Mouse (Mus musculus) limb, embryonic 14.5 days (tissue): ENCODE data around the gene Cnr1. TPM values are rescaled to one million over a fixed set of nuclear protein-coding genes. Genes with fewer than 3 reads are reported as not detected.
A peak's percentile ranks its signal among the peaks of the same experiment; 100 is the strongest.

Source experiments
- ATAC-seq: fragments of 200-750 bp; cut with Nextera tagmentation; 2 replicates; pipeline ENCODE4 v1.8.0; 2017; ENCODE audit warnings: low read depth, moderate number of reproducible peaks, moderate TSS enrichment; ENCODE audit not compliant: low FRiP score
- DNase-seq: peaks from one replicate; pipeline ENCODE4 v3.0.0-alpha.2; 2015; ENCODE audit warnings: low spot score
- H3K27ac ChIP-seq: fragments of 300-500 bp; sonication (generic); replicated peaks from 2 replicates; pipeline ENCODE4 v1.5.1; 2014; ENCODE audit warnings: low read depth, mild to moderate bottlenecking, low read length, moderate library complexity, mixed read lengths
- H3K27me3 ChIP-seq: fragments of 300-500 bp; sonication (generic); 2 replicates; pipeline ENCODE4 v1.6.1; 2014; ENCODE audit warnings: low read length, mixed read lengths; ENCODE audit not compliant: control insufficient read depth, insufficient read depth
- H3K36me3 ChIP-seq: fragments of 300-500 bp; sonication (generic); 2 replicates; pipeline ENCODE4 v1.6.1; 2014; ENCODE audit warnings: mild to moderate bottlenecking, low read length, moderate library complexity, mixed read lengths; ENCODE audit not compliant: control insufficient read depth, insufficient read depth
- H3K4me1 ChIP-seq: fragments of 300-500 bp; sonication (generic); 2 replicates; pipeline ENCODE4 v1.6.1; 2014; ENCODE audit warnings: antibody characterized with exemption, low read length, mixed read lengths; ENCODE audit not compliant: control insufficient read depth, insufficient read depth
- H3K4me2 ChIP-seq: fragments of 300-500 bp; sonication (generic); replicated peaks from 2 replicates; pipeline ENCODE4 v1.6.1; 2014; ENCODE audit warnings: low read depth, mild to moderate bottlenecking, low read length, moderate library complexity; ENCODE audit not compliant: severe bottlenecking
- H3K4me3 ChIP-seq: fragments of 300-500 bp; sonication (generic); replicated peaks from 2 replicates; pipeline ENCODE4 v1.5.1; 2014; ENCODE audit warnings: low read length
- H3K9ac ChIP-seq: fragments of 300-500 bp; sonication (generic); 2 replicates; pipeline ENCODE4 v1.6.1; 2014; ENCODE audit warnings: mild to moderate bottlenecking, low read depth, low read length, moderate library complexity; ENCODE audit not compliant: severe bottlenecking
- H3K9me3 ChIP-seq: fragments of 300-500 bp; sonication (generic); 2 replicates; pipeline ENCODE4 v1.6.1; 2016; ENCODE audit warnings: low read length; ENCODE audit not compliant: control insufficient read depth
- POLR2A ChIP-seq: fragments of 200-500 bp; IDR thresholded peaks from 2 replicates; pipeline ENCODE4 v1.8.0; 2012; ENCODE audit warnings: inconsistent platforms, mild to moderate bottlenecking, moderate library complexity, borderline replicate concordance; ENCODE audit not compliant: insufficient read depth, insufficient read length; ENCODE audit errors: extremely low read depth
- WGBS: fragments of 180-500 bp; shearing (Covaris S2); extraction: QIAGEN DNeasy Blood & Tissue Kit; methylation state at CpG from one replicate; pipeline ENCODE4 v1.1.7; 2014; 5-methylcytosine and 5-hydroxymethylcytosine counted together
- polyA plus RNA-seq, 2 experiments: library from polyadenylated mRNA; depleted of rRNA in 1 of 2; stranded (reverse) in 1 of 2; unstranded in 1 of 2; fragments of >200 nt; fragmentation: Nextera tagmentation in 1 of 2; extraction: Ambion mirVana in 1 of 2; gene quantifications; 2 replicates each; pipeline versions ENCODE4 v1.2.1 to v1.2.3; 2012 to 2014

Gene Cnr1
- polyA plus RNA-seq, 2 experiments = 3.4 to 5.3 TPM

DNA sequence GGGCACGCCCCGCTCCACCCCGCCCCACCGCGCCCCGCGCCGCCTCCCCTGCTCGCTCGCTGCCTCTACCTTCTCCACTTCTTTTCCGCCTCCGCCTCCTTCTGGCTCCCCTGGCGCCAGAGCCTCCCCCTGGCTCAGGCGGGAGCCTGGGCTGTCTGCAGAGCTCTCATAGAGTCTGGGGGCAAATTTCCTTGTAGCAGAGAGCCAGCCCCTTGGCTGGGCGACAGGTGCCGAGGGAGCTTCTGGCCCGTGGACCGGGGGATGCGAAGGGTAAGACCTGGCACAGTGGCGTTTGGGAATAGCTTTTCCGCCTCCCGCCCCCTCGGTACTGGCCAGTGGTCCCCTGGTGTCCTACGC lies 474 bp downstream of the Cnr1 start:
- ATAC-seq = peak; percentile 60
- H3K4me3 ChIP-seq = peak overlapping the region; percentile 65
- no peaks in the 10 kb centered on the region for H3K9me3 ChIP-seq
- H3K9ac ChIP-seq = peak overlapping the region; percentile 75
- peak; percentile 46 for DNase-seq
- WGBS = 5% methylated on average over 12 of the region's 24 CpGs
- H3K4me2 ChIP-seq = peak overlapping the region; percentile 97
- H3K27ac ChIP-seq = peak overlapping the region; percentile 65
- H3K36me3 ChIP-seq = no peaks in the 10 kb centered on the region
- H3K27me3 ChIP-seq = peaks cover 10% of the 10 kb centered on the region
- TF ChIP-seq POLR2A = no peak
- no peaks in the 10 kb centered on the region for H3K4me1 ChIP-seq

DNA sequence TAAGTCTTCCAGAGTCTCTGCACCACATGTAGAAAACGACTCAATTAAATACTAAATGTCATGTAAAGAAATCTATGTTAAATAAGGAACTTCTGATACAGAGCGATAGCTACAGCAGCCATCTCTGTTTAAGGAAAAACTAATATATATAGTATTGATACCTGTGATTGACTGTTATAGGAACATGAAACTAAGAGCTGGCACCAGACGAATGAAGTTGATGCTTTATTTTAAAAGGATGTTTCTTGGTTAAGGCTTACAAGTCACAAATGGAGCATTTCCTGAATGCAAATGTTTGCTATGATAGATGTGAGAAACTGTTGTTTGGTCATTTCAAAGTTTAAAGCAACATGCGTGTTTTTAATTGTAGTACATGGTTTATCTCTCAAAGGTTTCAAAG lies 1.1 kb downstream of the Cnr1 start:
- no peak for DNase-seq
- no peaks in the 10 kb centered on the region for H3K4me1 ChIP-seq
- H3K9me3 ChIP-seq = no peaks in the 10 kb centered on the region
- ATAC-seq = no peak
- peaks cover 10% of the 10 kb centered on the region for H3K27me3 ChIP-seq
- 46% methylated on average over 4 of the region's 4 CpGs for WGBS
- H3K36me3 ChIP-seq = no peaks in the 10 kb centered on the region
- H3K9ac ChIP-seq = 0 out of 2 replicates have a peak overlapping the region, but pooled peaks have one; percentile 75
- peak overlapping the region; percentile 65 for H3K4me3 ChIP-seq
- H3K4me2 ChIP-seq = peak overlapping the region; percentile 97; the same call in 1 of the 2 replicates
- no peak for TF ChIP-seq POLR2A
- no peak overlapping the region for H3K27ac ChIP-seq

DNA sequence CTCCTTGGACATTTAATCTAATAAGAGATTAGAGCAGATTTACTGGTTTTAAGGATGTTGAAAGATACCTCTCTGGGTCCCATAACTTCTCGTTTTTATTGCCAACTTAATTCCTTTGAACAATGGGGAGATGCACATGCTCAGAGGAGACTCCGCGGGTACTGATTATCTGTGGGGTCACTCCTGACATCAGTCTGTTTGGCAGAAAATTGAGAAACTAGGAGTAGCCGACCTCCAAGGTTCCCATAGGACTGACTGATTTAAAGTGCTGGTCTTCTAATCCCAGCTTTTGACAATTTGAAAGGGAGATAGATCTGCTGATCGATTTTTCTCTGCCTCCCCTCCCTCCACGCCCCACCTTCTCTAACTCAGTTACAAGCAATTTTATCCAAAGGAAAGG lies 1.6 kb downstream of the Cnr1 start:
- H3K4me2 ChIP-seq = no peak overlapping the region
- ATAC-seq (no peak), DNase-seq (no peak)
- H3K36me3 ChIP-seq = no peaks in the 10 kb centered on the region
- no peak overlapping the region for H3K9ac ChIP-seq
- no peaks in the 10 kb centered on the region for H3K9me3 ChIP-seq
- 47% methylated on average over 6 of the region's 6 CpGs for WGBS
- H3K27me3 ChIP-seq = peaks cover 10% of the 10 kb centered on the region
- 0 out of 2 replicates have a peak overlapping the region, but pooled peaks have one; percentile 5 for H3K4me3 ChIP-seq
- H3K27ac ChIP-seq = no peak overlapping the region
- H3K4me1 ChIP-seq = no peaks in the 10 kb centered on the region
- TF ChIP-seq POLR2A = no peak

DNA sequence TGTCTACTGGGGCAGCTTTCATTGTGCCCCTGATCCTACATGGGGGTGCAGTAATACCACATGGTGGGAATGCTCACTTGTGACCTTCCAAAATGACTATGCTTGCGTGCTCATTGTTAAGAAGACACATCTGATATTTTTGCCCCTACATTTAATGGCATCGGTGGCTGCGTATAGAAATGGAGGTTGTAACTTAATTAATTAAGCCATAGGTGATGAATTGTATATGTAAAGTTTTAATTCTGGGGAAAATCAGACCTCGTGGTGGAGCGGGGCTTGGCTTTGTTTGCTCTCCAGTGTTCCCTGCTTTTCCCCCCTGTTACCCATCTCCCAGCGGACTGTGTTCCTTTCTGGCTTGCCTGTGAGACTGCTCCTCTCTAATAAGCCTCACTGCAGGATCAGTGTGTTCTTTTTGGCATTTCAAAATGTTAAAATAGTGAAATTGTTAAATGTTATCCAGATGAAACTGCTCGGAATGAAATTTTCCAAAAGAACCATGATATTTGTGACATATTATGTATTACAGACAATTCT lies 2.4 kb downstream of the Cnr1 start:
- DNase-seq = no peak

DNA sequence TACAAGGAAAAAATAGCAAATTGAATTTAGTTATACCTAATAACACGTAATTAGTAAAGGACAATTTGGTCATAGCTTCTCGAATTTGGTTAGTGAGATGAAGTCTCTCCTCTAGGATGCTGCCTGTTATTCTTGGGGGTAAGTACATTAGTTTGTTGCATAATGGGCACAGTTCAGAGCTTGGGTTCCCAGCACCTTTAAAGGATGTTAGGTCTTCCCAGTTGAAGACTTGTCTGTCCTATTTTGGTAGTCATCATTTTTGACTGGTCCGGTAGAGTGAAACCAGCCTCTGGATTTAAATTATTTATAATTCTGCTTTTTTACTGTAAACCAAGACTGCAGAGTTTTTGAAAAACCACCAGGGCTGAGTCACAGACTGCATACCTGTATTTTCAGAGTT lies 3.3 kb downstream of the Cnr1 start:
- TF ChIP-seq POLR2A = no peak
- H3K36me3 ChIP-seq = no peaks in the 10 kb centered on the region
- H3K9me3 ChIP-seq = no peaks in the 10 kb centered on the region
- H3K4me1 ChIP-seq = no peaks in the 10 kb centered on the region
- no peak overlapping the region for H3K4me3 ChIP-seq
- peaks cover 7% of the 10 kb centered on the region for H3K27me3 ChIP-seq
- no peak overlapping the region for H3K9ac ChIP-seq
- no peak overlapping the region for H3K4me2 ChIP-seq
- DNase-seq (no peak), ATAC-seq (no peak)
- 86% methylated on average over 3 of the region's 3 CpGs for WGBS
- H3K27ac ChIP-seq = no peak overlapping the region

More for the DNA sequence above, 2.4 kb downstream of the Cnr1 start:
- WGBS = 79% methylated on average over 7 of the region's 7 CpGs
- Histone ChIP-seq H3K4me2 (no peak overlapping the region), H3K27ac (no peak overlapping the region), H3K9me3 (no peaks in the 10 kb centered on the region), H3K4me1 (no peaks in the 10 kb centered on the region), H3K9ac (no peak overlapping the region), H3K36me3 (no peaks in the 10 kb centered on the region), H3K27me3 (peaks cover 10% of the 10 kb centered on the region), H3K4me3 (0 out of 2 replicates have a peak overlapping the region, but pooled peaks have one; percentile 5)
- no peak for ATAC-seq
- TF ChIP-seq POLR2A = no peak
